Mouse (Mus musculus) intestine, postnatal 0 days (tissue): ENCODE data around the gene Serp1. TPM values are rescaled to one million over a fixed set of nuclear protein-coding genes. Genes with fewer than 3 reads are reported as not detected.
"Not testable (repeated sequence)": the region's sequence is repeated elsewhere in the genome, so short reads cannot be mapped to it uniquely, and the experiment has no call there.

Source experiments
- ATAC-seq: fragments of 200-750 bp; cut with Nextera tagmentation; 2 replicates; pipeline ENCODE4 v1.8.0; 2017; ENCODE audit warnings: mild to moderate bottlenecking, moderate TSS enrichment, moderate library complexity
- H3K27ac ChIP-seq: fragments of 300-500 bp; sonication (generic); 2 replicates; pipeline ENCODE4 v1.5.1; 2014; ENCODE audit warnings: mild to moderate bottlenecking, low read depth, low read length, moderate library complexity
- H3K27me3 ChIP-seq: fragments of 300-500 bp; sonication (generic); replicated peaks from 2 replicates; pipeline ENCODE4 v1.6.1; 2014; ENCODE audit warnings: low read length, mixed read lengths; ENCODE audit not compliant: control insufficient read depth, insufficient read depth
- H3K36me3 ChIP-seq: fragments of 300-500 bp; sonication (generic); 2 replicates; pipeline ENCODE4 v1.6.1; 2014; ENCODE audit warnings: mild to moderate bottlenecking, moderate library complexity; ENCODE audit not compliant: control insufficient read depth, insufficient read depth
- H3K4me1 ChIP-seq: fragments of 300-500 bp; sonication (generic); replicated peaks from 2 replicates; pipeline ENCODE4 v1.6.1; 2014; ENCODE audit warnings: antibody characterized with exemption, low read length, mixed read lengths; ENCODE audit not compliant: control insufficient read depth, insufficient read depth
- H3K4me2 ChIP-seq: fragments of 300-500 bp; sonication (generic); replicated peaks from 2 replicates; pipeline ENCODE4 v1.6.1; 2014; ENCODE audit warnings: low read depth, mild to moderate bottlenecking, moderate library complexity
- H3K4me3 ChIP-seq: fragments of 300-500 bp; sonication (generic); 2 replicates; pipeline ENCODE4 v1.5.1; 2014; ENCODE audit warnings: low read depth, low read length
- H3K9ac ChIP-seq: fragments of 300-500 bp; sonication (generic); 2 replicates; pipeline ENCODE4 v1.6.1; 2014; ENCODE audit warnings: mild to moderate bottlenecking, low read depth, low read length
- H3K9me3 ChIP-seq: fragments of 300-500 bp; sonication (generic); 2 replicates; pipeline ENCODE4 v1.6.1; 2016; ENCODE audit warnings: mixed run types; ENCODE audit not compliant: control insufficient read depth
- CTCF ChIP-seq: sonication (generic); IDR thresholded peaks from 2 replicates; pipeline ENCODE4 v1.5.1; 2016; ENCODE audit warnings: low read depth, mild to moderate bottlenecking, control low read depth, antibody characterized with exemption, moderate library complexity
- WGBS: fragments of 180-500 bp; shearing (Covaris S2); extraction: QIAGEN DNeasy Blood & Tissue Kit; methylation state at CpG from one replicate; pipeline ENCODE4 v1.1.7; 2014; 5-methylcytosine and 5-hydroxymethylcytosine counted together
- polyA plus RNA-seq: library from polyadenylated mRNA; unstranded; fragments of >200 nt; fragmentation: Nextera tagmentation; extraction: Ambion mirVana; gene quantifications from 2 replicates; pipeline ENCODE4 v1.2.1, GENCODE M21; 2015

Gene Serp1
- polyA plus RNA-seq, 1 experiment from 2014 or later = 156 TPM

DNA sequence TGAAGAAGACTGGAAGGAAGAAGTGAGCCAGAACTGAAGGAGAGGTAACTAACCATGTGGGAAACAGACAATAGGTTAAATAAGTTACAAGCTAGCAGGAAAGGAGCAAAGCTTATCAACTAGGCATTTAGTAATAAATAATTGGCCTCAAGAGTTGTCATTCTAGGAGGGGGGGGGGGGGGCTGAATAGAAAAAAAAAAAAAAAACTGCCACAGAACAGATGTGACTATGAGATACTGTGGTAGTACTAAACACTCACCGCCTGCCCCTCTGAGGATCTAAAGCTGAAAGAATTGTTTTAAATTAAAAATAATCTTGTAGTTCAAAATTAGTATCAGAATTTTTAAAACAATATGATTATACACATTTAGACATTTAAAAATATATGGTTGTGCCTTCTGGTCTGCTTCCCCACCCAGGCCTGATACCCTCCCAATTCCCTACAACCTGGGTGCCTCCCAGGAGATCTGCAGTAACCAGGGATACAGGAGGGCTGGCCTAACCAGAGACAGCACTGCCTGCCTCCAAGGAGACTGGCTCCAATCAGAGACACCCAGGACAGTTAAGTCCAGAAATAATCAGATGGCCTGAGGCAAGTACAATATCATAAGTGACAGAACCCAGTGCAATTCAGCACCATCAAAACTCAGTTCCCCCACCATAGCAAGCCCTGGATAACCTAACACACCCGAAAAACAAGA is 46.8 kb downstream of the Serp1 start:
- TF ChIP-seq CTCF = no peak
- ATAC-seq = no peak
- WGBS = 91% methylated on average over 2 of the region's 2 CpGs

DNA sequence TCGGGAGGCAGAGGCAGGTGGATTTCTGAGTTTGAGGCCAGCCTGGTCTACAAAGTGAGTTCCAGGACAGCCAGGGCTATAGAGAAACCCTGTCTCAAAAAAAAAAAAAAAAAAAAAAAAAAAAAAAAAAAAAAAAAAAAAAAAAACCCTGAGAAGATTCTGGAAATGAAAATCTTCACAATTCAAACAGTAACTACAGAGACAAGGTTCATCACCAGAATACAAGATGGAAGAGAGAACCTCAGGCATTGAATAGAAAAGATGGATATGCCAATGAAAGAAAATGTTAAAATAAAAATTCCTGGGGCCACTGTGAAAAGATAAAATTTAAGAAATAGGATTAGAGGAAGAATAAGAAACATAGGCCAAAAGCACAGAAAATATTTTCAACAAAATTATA is 50.4 kb downstream of the Serp1 start:
- WGBS = 100% methylated on average over 1 of the region's 1 CpGs
- not testable (repeated sequence) for H3K4me2 ChIP-seq, H3K9me3 ChIP-seq, H3K27ac ChIP-seq, H3K9ac ChIP-seq, H3K4me3 ChIP-seq, ATAC-seq, H3K4me1 ChIP-seq, H3K36me3 ChIP-seq, H3K27me3 ChIP-seq

More for the DNA sequence above, 46.8 kb downstream of the Serp1 start:
- no peak overlapping the region for H3K27ac ChIP-seq
- H3K36me3 ChIP-seq = no peaks in the 10 kb centered on the region
- no peak overlapping the region for H3K4me3 ChIP-seq
- no peaks in the 10 kb centered on the region for H3K27me3 ChIP-seq
- H3K9ac ChIP-seq = no peak overlapping the region
- no peak overlapping the region for H3K4me2 ChIP-seq
- no peaks in the 10 kb centered on the region for H3K4me1 ChIP-seq
- H3K9me3 ChIP-seq = no peaks in the 10 kb centered on the region

Other genes starting within 250 kb of the Serp1 start
- 10.5 and 13.2 TPM in 2 replicates for gene Tsc22d2, start 111.2 kb downstream of the Serp1 start, polyA plus RNA-seq
- 28.4 and 29.2 TPM in 2 replicates for gene Eif2a, start 71 bp downstream of the Serp1 start, polyA plus RNA-seq
- 28.0 and 31.5 TPM in 2 replicates for gene Selenot, start 50.7 kb upstream of the Serp1 start, polyA plus RNA-seq
- not detected in 2 replicates for gene Erich6, start 111.3 kb upstream of the Serp1 start, polyA plus RNA-seq
- 4.6 and 5.3 TPM in 2 replicates for gene Siah2, start 166.5 kb upstream of the Serp1 start, polyA plus RNA-seq